8 mouse cellular contexts compared by ENCODE assay signal in genomic region chr17:47687409-47688343, GRCm38 (mm10). TPM values are rescaled to one million over a fixed set of nuclear protein-coding genes. Genes with fewer than 3 reads are reported as not detected.
DNase-seq lines count a peak whose midpoint lies in the region; ATAC-seq and TF ChIP-seq lines count a peak whose summit lies in the region.

No protein-coding gene starts in this region.

- peak overlapping the region; percentile 72 for H3K4me3 ChIP-seq in hindbrain, embryonic 13.5 days

- H3K36me3 ChIP-seq in hindbrain, embryonic 13.5 days, result peaks cover 35% of the 10 kb centered on the region

- peak; percentile 64 for DNase-seq in Patski (ENCODE audit: low read depth, low spot score)
- DNase-seq in cerebellum, postnatal 14 days, result peak; percentile 95 to 96
- DNase-seq in frontal cortex, postnatal 14 days (ENCODE audit: low spot score in 2 of 2), result peak; percentile 93
- DNase-seq in layer of hippocampus, postnatal 25 days (ENCODE audit: extremely low spot score in 1 of 2, low spot score in 1 of 2), result peak; percentile 89 to 90
- peak; percentile 97 for DNase-seq in lung, postnatal 25 days (ENCODE audit: low spot score)
- peak; percentile 97 for DNase-seq in retina, embryonic 14.5 days (ENCODE audit: low spot score)
- DNase-seq in thymus, postnatal 4 days, result peak; percentile 96

- TF ChIP-seq CTCF in Patski (IDR thresholded peaks at IDR 0.05), result no peak

- no peaks in the 10 kb centered on the region for H3K27me3 ChIP-seq in Patski
- H3K27me3 ChIP-seq in hindbrain, embryonic 13.5 days, result 0 out of 2 replicates have a peak, but pooled peaks cover 15% of the 10 kb centered on the region

- peak; percentile 77 for ATAC-seq in Patski
- peak; percentile 92 for ATAC-seq in hindbrain, embryonic 13.5 days (ENCODE audit: low FRiP score)

- in situ Hi-C loops in Patski (cut with MboI; ENCODE audit: low pct_unique_long_range_greater_than_20kb), result loop anchor here (5.0 kb wide), 2 partner anchors 40 to 175 kb away; no protein-coding TSS in a partner anchor

- H3K4me1 ChIP-seq in hindbrain, embryonic 13.5 days (replicated peaks), result peaks cover 34% of the 10 kb centered on the region

- peak overlapping the region; percentile 77 for H3K4me2 ChIP-seq in hindbrain, embryonic 13.5 days

- POLR2A ChIA-PET in Patski (lab: Charles Lee), result interaction anchor here (0.7 to 1.3 kb wide), 2 partner anchors 18 to 192 kb away, joined by 3 to 4 read pairs; no protein-coding TSS in a partner anchor

- H3K9me3 ChIP-seq in hindbrain, embryonic 13.5 days, result no peaks in the 10 kb centered on the region

- H3K9ac ChIP-seq in hindbrain, embryonic 13.5 days, result peak overlapping the region; percentile 90

- 1% methylated on average over 70 of the region's 70 CpGs for WGBS in hindbrain, embryonic 13.5 days

- CTCF ChIA-PET in Patski (lab: Charles Lee), result no interaction called here

- peak overlapping the region; percentile 91 for H3K27ac ChIP-seq in hindbrain, embryonic 13.5 days

RNA-seq across cellular contexts. Expression of gene Tomm6, which starts 0.5 kb away (rescaled TPM):
- polyA plus RNA-seq in Patski (2021), result 167 TPM
- polyA plus RNA-seq in hindbrain, embryonic 13.5 days (2015; fragmentation: Nextera tagmentation; extraction: Ambion mirVana), result 289 and 295 TPM in 2 replicates
- 100 to 1,000 TPM; 207 to 228 TPM for total RNA-seq in layer of hippocampus, postnatal 25 days (2021)

RNA-seq across cellular contexts. Expression of gene Frs3, which starts 1.2 kb away (rescaled TPM):
- 8.2 TPM for polyA plus RNA-seq in Patski (2021)
- polyA plus RNA-seq in hindbrain, embryonic 13.5 days (2015; fragmentation: Nextera tagmentation; extraction: Ambion mirVana), result 28.6 and 32.9 TPM in 2 replicates
- total RNA-seq in layer of hippocampus, postnatal 25 days (2021), result 10 to 100 TPM; 19.8 to 27.7 TPM

RNA-seq across cellular contexts. Expression of gene Gm21981, which starts 6.6 kb away (rescaled TPM):
- 1.0 TPM for polyA plus RNA-seq in Patski (2021)
- 0.52 and 0.71 TPM in 2 replicates for polyA plus RNA-seq in hindbrain, embryonic 13.5 days (2015; fragmentation: Nextera tagmentation; extraction: Ambion mirVana)
- total RNA-seq in layer of hippocampus, postnatal 25 days (2021), result 1 to 10 TPM; 2.9 to 4.5 TPM

RNA-seq across cellular contexts. Expression of gene Prickle4, which starts 6.9 kb away (rescaled TPM):
- 5.5 TPM for polyA plus RNA-seq in Patski (2021)
- polyA plus RNA-seq in hindbrain, embryonic 13.5 days (2015; fragmentation: Nextera tagmentation; extraction: Ambion mirVana), result 0.43 and 0.52 TPM in 2 replicates
- total RNA-seq in layer of hippocampus, postnatal 25 days (2021), result 1 to 10 TPM; 1.5 to 5.3 TPM

RNA-seq across cellular contexts. Expression of gene Pgc, which starts 39.0 kb away (rescaled TPM):
- polyA plus RNA-seq in Patski (2021), result not detected
- not detected in 2 replicates for polyA plus RNA-seq in hindbrain, embryonic 13.5 days (2015; fragmentation: Nextera tagmentation; extraction: Ambion mirVana)
- not detected for total RNA-seq in layer of hippocampus, postnatal 25 days (2021)

Comparison
In these comparisons a context has a peak if more than half of its experiments do, and no peak if none do; other contexts are left out.
1. Peak in every context shown above with its lines: DNase-seq, ATAC-seq, H3K4me3 ChIP-seq and H3K27ac ChIP-seq.